Mouse (Mus musculus) thymus, postnatal 25 days (tissue): ENCODE results near the gene Pfkm.

Experiments
- DNase-seq: peaks from one replicate; pipeline ENCODE4 v3.0.0; 2022

Pfkm gene

DNA sequence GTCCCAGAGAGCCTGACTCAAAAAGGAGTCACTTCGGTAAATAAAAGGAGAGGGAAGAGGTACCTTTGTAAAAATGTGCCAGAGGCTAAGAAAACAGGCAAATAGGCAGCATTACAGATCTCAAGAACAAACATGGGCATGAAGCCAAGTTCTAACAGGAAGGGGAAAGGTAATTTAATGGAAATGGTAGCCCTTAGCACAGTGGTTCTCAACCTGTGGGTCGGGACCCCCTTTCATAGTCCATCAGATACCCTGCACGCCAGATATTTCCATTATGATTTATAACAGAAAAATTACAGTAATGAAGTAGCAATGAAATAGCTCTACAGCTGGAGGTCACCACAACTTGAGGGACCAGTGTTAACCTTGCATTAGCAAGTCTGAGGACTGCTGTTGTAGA lies 84.9 kb downstream of the Pfkm start:
- DNase-seq: no peak

- DNase-seq: no peak
These were observed 88.3 kb downstream of the Pfkm start for GRCm38 (mm10) chr15:98180567-98181131.

GRCm38 (mm10) chr15:98181132-98181711 lies 88.8 kb downstream of the Pfkm start:
- DNase-seq: peak; percentile 78
